Mouse (Mus musculus): ENCODE results near the gene Tmem52b.

Gene Tmem52b

DNA sequence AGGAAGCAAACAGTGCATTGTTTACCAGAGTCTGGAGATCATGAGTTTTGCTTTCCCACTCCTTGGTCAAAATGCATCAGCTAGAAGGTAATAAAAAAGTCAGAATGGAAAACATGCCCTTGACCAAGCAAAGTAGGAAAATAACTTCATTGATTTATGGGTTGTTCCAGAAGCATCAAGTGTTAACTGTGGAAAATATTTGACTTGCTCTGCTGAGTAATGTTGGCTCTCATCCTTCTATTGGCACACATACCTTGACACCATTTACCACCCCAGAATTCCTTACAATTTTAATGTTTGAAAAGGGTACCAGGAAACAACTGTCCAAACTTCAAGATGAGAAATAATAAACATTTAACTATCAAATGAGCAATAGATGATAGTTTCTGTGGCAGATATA is 13.7 kb downstream of the Tmem52b start:
- in situ Hi-C loops (cut with MboI; ENCODE audit: unreplicated experiment in 2 of 2) = loop anchor here in 1 of 2 experiments (25.0 kb wide), 1 partner anchor 689 kb away; the partner anchor contains the start of genes Gm44511 and Klrb1b

DNA sequence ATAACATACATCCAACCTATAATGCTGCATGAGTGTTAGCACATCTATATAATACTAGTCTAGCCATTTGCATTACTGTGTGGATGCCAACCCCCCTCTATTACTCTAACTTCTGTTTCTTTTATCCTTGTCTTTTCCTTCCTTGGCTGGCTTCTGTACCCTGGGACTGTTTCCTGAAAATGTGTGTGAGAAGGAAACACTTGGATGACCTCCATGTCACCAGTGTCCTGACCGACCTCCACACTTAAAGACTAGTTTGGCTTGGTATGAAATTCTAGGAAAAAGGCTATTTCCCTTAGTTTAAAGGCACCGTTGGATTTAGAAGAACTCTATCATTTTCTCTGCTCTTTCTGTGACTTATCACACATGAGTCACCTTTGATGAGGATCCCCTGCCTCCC is 15.1 kb downstream of the Tmem52b start:
- in situ Hi-C loops (cut with MboI; ENCODE audit: unreplicated experiment in 2 of 2) = loop anchor here in 1 of 2 experiments (25.0 kb wide), 1 partner anchor 690 kb away; the partner anchor contains the start of genes Gm44511 and Klrb1b

DNA sequence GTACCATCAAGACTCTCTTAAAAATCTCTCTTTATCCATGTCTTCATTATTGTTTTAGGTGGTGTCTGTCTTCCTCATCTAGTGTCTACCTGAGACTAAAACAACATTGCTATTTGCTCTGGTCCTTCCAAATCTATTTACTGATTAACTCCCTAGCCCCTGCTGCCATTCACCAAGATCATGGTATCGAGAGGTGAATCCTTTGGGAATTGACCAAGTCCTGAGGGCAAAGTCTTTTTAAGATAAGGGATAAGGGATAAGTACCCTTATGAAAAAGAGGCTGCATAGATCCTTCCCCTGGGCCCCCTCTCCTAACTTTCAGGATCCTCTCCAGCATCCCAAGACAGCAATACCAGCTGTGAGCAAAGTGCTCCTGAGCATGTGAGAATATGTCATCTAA is 17.2 kb downstream of the Tmem52b start:
- in situ Hi-C loops (cut with MboI; ENCODE audit: unreplicated experiment in 2 of 2) = loop anchor here in 1 of 2 experiments (25.0 kb wide), 1 partner anchor 692 kb away; the partner anchor contains the start of genes Gm44511 and Klrb1b

DNA sequence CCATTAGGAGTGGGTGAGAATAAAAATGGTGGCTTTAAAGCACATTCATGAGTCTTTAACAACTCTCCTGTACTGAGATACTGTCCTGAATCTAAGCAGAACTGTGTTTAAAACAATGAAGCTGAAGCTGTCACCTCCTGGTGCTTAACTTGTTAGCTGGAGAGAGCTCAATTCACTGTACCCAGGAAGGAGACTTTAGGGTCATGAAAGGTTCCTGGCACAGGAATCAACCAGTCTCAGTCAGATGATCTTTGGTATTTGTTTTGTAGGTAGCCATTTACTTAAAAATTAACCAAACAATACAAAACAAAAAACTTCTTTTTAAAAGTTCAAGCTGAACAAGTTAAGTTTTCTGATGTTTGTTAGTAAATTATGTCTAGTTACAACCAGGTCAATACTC is 17.9 kb downstream of the Tmem52b start:
- in situ Hi-C loops (cut with MboI; ENCODE audit: unreplicated experiment in 2 of 2) = loop anchor here in 1 of 2 experiments (25.0 kb wide), 1 partner anchor 693 kb away; the partner anchor contains the start of genes Gm44511 and Klrb1b

DNA sequence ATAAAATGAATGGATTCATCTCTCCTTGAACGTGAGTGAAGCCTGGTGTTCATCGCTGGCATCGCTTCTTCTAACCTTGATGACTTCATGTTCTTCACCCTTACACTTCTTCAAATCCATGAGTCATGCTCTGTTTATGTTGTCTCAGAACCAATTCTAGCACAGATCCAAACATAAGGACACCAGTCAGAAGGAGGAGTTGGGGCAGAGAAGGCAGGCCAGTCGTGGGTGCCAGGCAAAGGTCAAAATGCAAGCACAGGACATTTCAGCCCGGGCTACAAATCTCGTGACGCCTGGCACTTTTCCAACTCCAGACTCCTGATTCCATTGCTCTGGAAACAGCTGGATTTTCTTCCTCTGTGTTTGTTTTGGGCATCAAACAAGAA is 20.2 kb downstream of the Tmem52b start:
- in situ Hi-C loops (cut with MboI; ENCODE audit: unreplicated experiment in 2 of 2) = loop anchor here in 1 of 2 experiments (25.0 kb wide), 1 partner anchor 695 kb away; the partner anchor contains the start of genes Gm44511 and Klrb1b

DNA sequence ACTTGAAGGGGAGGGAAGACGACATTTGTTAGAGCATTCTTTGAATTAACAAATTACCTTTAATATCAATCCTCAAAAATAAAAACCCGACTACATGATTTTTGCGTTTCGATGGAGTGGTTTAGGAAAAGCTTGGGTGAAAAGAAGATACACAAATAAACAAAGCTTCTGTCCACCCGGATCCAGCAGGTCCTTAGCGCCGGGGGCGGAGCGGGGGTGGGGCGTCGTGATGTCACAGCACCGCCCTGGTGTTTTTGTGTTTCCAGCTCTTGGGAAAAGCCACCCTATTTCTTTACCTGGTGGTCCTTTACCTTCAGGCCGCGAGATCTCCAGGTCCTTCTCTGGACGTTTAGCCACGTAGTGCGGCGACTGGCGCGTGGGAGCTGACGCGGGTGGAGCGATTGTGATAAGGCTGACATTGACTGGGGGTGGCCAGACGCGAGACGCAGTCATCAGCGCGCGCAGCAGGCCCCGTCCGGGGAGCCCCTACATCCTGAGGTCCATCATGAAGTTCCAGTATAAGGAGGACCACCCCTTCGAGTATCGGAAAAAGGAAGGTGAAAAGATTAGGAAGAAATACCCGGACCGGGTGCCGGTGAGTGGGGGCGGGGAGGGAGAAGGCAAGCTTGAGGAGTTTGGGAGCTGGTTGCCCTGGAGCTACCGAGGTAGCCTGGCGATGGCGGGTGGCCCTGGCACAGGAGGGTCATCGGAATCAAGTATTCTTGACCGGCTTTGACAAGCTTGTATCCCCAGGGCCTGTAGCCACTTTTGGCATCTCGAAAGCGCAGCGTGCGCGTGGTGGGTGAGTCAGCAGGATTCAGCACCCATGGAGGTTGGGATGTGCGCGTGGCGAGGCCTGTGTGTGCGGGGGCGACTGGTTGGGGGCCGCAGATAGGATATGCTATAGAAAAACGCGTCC is 20.8 kb downstream of the Tmem52b start, which contains the start of gene Gabarapl1:
TSS of gene Gabarapl1 (plus strand) at position 219 of the 919 bp plus-strand sequence.
- in situ Hi-C loops (cut with MboI; ENCODE audit: unreplicated experiment in 2 of 2) = loop anchor here in 1 of 2 experiments (25.0 kb wide), 1 partner anchor 696 kb away; the partner anchor contains the start of genes Gm44511 and Klrb1b

DNA sequence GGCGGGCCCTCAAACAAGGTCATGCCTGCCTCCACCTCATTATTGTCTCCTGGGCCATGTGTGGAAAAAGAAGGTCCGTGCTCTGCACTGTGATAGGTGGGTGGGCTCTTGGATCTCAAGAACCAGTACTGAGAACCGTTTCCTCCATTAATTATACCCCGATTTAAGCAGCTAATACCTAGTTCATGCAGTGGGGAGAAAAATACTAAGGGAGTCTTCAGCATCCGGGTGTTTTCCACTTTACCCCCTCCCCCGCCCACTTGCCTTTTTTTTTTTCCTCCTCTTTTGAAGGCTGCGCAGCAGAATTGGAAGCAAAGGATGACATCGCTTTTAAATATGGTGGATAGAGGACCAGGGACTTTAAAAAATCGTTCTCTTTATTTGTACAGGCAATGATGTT is 21.7 kb downstream of the Tmem52b start:
- in situ Hi-C loops (cut with MboI; ENCODE audit: unreplicated experiment in 2 of 2) = loop anchor here in 1 of 2 experiments (25.0 kb wide), 1 partner anchor 697 kb away; the partner anchor contains the start of genes Gm44511 and Klrb1b

DNA sequence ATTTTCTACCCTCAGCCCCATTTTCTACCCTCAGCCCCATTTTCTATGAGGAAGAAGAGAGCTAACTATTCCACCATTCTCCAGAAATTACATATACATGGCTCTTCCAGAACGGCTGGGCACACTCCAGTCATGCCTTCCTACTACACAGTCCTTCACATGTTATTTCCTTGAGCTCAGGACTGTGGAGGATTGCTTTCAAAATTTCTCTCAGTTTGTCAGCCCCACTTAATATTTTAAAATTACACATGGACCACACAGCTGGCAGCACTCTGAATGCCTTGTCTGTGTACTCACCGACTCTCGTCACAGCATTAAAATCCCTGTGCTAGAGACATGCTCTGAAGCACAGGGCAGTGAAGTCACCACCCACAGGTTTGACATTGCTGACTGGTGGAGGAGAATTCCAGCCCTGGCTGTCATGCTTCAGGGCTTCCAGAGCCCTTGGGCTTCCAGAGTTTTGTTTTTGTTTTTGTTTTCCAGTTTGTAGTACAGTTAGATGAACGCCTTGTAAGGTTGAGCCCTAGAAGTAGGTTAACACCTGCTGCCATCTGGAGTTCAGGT is 22.4 kb downstream of the Tmem52b start:
- in situ Hi-C loops (cut with MboI; ENCODE audit: unreplicated experiment in 2 of 2) = loop anchor here in 1 of 2 experiments (25.0 kb wide), 1 partner anchor 697 kb away; the partner anchor contains the start of genes Gm44511 and Klrb1b

DNA sequence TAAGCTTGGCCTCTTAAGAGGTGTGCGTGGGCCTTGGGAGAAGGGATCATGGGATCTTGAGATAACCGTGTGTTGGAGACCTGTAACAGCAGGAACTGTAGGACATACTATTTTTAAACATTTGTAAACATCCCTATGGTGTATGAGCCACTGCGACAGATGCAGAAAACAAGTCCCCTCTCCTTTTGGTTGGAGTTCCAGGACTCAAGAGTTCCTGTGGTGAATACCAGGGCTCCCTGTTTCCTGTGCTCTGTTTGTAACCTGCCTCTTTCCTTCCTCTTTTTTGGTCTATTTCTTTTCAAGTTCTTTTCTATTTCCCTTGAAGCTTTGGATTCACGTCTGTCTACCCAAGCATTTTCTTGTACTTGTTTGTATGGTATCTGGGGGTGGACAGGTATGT is 23.4 kb downstream of the Tmem52b start:
- in situ Hi-C loops (cut with MboI; ENCODE audit: unreplicated experiment in 2 of 2) = loop anchor here in 1 of 2 experiments (25.0 kb wide), 1 partner anchor 698 kb away; the partner anchor contains the start of genes Gm44511 and Klrb1b

DNA sequence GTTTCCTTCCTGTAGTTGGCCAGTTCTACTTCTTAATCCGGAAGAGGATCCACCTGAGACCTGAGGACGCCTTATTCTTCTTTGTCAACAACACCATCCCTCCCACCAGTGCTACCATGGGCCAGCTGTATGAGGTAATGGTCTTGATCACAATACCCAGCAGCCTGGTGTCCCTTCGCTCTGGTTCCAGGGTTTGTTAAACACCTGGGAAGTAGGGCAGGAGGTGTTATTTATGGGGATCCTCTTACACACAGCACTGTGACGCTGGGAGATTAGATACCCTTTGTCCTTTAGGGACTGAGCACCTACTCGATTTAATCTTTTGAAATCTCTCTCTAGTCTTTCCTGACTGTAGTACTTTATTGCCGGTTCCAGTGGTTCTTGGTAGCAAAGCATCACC is 26.2 kb downstream of the Tmem52b start:
- in situ Hi-C loops (cut with MboI; ENCODE audit: unreplicated experiment in 2 of 2) = loop anchor here in 1 of 2 experiments (25.0 kb wide), 1 partner anchor 701 kb away; the partner anchor contains the start of genes Gm44511 and Klrb1b

DNA sequence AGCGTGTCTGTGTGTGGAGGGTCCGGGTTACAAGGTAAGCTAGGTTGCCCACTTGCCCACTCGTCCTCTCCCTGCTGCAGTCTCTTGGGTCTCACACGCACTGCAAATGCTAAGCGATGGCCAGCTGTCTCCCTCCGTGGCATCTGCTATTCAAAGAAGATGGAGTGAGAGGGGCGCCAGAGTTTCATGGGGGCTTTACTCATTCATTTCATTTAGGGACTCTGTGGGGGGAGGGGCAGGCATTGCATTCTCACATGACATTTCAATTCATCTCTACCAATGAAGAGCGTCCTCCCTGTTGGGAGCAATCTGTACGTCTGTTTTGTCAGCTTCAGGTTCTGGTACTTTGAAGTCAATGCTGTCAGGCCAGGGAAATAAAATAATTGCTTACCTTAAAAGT is 29.6 kb downstream of the Tmem52b start:
- in situ Hi-C loops (cut with MboI; ENCODE audit: unreplicated experiment in 2 of 2) = loop anchor here in 1 of 2 experiments (25.0 kb wide), 1 partner anchor 705 kb away; the partner anchor contains the start of genes Gm44511 and Klrb1b

DNA sequence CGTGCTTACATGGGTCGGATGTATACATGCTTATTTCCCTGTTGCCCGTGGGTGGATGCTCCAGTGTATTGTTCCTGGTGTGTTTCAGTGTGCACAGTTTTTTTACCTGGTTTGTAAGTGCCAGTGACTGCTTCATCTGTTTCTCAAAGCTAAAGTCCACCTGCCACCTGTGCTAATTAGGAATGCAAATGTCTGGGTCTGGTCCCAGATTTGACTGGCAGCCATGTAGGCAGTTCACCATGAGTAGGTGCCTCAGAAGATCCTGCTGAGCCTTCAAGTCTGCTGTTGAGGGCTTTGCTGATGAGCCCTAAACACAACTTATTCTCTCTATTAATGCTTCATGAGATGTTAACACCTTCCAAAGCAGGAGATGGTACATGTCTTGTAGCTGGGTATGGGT is 30.2 kb downstream of the Tmem52b start:
- in situ Hi-C loops (cut with MboI; ENCODE audit: unreplicated experiment in 2 of 2) = loop anchor here in 1 of 2 experiments (25.0 kb wide), 1 partner anchor 705 kb away; the partner anchor contains the start of genes Gm44511 and Klrb1b

DNA sequence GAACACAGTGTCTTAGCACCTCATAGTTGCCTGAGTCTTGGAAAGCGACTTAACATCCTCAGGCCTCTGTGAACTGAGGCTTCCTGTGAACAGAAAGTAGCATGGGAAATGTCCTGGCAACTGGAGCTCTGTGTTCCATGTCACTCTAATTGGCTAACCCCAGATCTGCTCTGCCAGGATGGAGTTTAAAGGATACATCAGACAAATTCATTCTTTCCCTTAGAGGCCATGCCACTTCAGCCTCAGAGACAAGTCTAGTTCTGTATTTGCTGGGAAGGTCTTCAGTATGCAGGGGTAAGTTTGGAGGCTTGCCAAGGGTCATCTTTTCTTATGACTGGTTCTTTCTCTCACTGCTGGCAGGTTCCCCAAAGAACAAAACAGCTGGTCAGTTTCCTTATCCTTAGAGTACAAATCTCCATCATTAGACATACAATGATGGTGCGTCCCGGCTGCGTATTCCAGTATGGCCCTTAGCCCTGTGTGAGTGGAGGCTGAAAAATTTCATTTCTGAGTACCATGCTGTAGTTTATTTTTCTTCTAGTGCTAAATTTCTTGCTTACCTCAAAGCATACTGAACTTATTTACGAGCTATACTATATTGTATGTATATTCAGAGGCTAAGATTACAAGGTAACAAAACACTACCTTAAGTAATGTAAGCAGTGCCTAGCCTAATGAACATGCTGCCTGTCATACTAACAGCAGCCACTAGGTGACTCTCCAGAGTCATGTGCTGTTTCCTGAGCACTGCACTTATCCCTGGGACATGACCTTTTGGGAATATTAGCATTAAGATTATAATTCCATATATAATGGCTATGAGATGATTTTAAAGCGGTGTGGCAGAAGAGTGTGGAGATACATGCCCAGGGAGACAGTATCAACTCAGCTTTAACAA is 31.6 kb downstream of the Tmem52b start:
- in situ Hi-C loops (cut with MboI; ENCODE audit: unreplicated experiment in 2 of 2) = loop anchor here in 1 of 2 experiments (25.0 kb wide), 1 partner anchor 707 kb away; the partner anchor contains the start of genes Gm44511 and Klrb1b

DNA sequence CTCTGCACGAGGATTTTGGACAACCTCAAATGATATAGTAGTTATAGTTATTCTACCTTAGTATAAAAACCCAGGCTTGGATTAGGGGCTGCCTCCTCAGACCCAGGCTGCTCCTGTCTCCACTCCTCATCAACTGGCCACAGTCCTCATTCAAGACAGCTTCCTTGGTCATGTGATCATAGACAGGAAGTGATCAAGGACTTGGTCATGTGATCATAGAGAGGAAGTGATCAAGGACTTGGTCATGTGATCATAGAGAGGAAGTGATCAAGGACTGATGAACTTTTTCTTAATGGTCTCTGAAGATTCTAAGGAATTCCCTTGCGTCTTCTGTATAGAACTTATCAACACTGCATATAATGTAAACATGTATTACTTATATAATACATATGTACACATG is 34.9 kb downstream of the Tmem52b start:
- in situ Hi-C loops (cut with MboI; ENCODE audit: unreplicated experiment in 2 of 2) = loop anchor here in 1 of 2 experiments (5.0 to 25.0 kb wide), 2 partner anchors 160 to 710 kb away; partner anchors contain the start of genes Clec12b, Gm44511 and Klrb1b

DNA sequence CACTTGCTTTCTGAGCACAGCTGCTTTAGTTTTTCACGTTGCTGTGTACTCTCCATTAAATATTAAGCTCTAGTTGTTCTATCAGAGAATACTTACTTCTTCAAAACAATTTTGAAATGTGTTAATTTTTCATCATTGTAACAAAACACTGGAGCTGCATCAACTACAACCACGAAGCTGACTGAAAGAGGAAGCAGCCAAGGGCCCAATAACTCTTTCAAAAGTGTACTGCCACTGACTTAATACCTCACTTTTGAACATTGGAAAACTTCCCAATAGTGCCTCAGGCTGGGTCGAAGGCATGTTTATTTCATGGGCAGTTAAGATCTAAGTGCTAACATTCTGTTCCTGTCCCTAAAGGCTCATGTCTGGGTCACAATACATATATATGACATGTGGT is 35.7 kb downstream of the Tmem52b start:
- in situ Hi-C loops (cut with MboI; ENCODE audit: unreplicated experiment in 2 of 2) = loop anchor here in 1 of 2 experiments (5.0 to 25.0 kb wide), 2 partner anchors 161 to 711 kb away; partner anchors contain the start of genes Clec12b, Gm44511 and Klrb1b

DNA sequence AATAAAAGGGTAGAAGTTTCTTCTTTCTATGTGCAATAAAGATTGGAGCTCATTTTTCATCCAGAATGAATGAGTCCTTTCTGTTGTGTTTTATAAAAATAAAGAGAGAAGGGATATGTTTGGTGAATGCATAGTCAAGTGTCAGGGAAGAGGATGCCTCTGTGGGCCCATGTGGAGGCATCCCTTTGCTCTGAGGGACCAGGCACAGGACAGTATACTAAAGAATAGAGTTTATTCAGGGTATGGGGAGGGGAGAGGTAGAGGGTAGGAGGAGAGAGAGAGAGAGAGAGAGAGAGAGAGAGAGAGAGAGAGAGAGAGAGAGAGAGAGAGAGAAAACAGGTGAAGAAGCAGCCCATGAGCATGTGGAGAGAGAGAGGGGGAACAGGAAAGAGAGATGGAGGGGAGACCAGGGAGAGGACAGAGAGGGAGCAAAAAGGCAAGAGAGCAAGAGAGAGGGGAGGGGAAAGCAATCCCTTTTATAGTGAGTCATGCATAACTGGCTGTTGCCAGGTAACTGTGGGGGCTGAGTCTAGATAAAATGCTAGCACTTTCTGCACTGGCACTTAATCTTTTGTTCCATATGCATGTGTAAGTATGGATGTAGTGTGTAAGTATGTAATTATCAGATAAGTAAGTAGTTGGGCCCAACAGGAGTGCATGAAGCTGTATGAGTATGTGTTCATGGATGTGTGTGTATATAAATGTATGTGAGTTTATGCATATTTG is 45.1 kb downstream of the Tmem52b start:
- in situ Hi-C loops (cut with MboI; ENCODE audit: unreplicated experiment in 2 of 2) = loop anchor here (5.0 kb wide), 3 partner anchors 35 to 290 kb away; no protein-coding TSS in a partner anchor

DNA sequence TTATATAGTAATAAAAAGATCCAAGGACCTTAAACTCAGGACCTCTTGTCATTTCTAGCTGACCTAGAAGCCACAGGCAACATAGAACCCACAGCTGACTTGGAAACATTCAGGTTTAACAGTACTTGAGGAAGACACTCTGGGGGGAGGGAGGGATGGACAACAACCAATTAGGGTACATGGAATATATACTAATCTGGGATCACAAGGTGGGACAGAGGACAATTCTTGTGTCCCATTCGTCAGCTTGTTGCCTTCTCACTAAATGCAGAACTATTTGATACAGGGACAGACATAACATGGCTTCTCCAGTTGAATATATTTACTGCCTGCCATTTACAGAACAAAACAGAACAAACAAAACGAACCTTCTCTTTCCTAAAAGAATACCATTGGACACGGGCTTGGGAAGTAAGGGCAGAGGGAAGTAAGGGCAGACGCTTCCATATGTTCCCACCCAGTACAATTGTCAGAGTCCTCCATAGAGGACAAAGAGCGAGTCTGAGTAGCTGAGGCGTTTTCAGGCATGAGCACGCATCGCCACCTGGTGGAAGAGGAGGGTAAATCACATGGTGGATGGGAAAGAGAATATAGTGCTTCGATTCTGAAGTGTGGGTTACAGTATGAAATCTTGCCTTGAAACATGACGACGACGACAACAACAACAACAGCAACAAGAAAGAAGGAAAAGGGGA is 46.7 kb downstream of the Tmem52b start:
- in situ Hi-C loops (cut with MboI; ENCODE audit: unreplicated experiment in 2 of 2) = loop anchor here (5.0 kb wide), 3 partner anchors 37 to 292 kb away; no protein-coding TSS in a partner anchor

DNA sequence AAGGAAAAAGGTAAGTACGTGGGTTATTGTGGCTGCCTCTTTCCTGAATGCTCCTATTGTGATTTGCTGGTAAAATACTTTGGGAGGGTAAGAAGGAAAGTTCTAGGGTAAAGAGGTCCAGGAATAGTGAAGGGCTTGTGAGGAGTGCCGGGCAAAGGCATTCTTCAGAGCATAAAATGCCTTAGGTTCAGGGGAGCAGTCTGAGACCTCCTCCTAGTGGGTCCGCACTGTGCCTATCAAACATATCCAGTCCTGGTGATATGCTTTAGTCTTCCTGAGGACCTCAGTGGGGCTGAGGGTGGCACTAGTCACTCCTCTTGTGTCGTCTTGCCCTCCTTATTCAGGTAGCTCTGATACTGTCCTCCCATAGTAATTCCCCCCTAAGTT is 47.3 kb downstream of the Tmem52b start:
- in situ Hi-C loops (cut with MboI; ENCODE audit: unreplicated experiment in 2 of 2) = loop anchor here (5.0 kb wide), 3 partner anchors 37 to 292 kb away; no protein-coding TSS in a partner anchor

Data from v-Abl transformed pro-B cells (cell line).